Mouse (Mus musculus): ENCODE measurements around the gene Tenm3. TPM values are rescaled to one million over a fixed set of nuclear protein-coding genes. Genes with fewer than 3 reads are reported as not detected.

The Tenm3 gene
- polyA plus RNA-seq, 1 experiment from 2014 or later = 65.3 TPM

DNA sequence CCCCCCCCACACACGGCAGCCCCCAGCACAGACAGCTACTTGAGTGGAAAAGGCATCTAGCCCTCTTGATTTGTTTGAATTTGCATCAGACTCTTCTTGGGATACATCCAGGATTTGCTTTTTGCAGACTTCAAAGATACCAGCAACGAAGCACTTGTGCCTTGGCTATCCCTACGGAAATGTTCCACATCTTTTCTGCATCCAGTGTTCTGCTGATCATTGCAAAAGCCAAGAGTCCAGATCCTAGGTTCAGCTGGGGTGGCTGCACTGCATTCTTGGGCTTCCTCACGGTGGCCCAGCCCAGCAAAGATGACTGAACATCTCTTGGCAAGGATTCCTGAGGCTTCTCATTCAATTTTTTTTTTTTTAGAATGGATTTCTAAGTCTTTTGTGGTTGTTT, 275.1 kb downstream of the Tenm3 start:
- Histone ChIP-seq H3K4me3 (no peak overlapping the region), H3K9me3 (no peaks in the 10 kb centered on the region), H3K36me3 (no peaks in the 10 kb centered on the region), H3K4me1 (peaks cover 24% of the 10 kb centered on the region), H3K9ac (no peak overlapping the region), H3K27ac (peak overlapping the region; percentile 63; the same call in 1 of the 2 replicates), H3K4me2 (replicated peaks) (no peak overlapping the region), H3K27me3 (no peaks in the 10 kb centered on the region)
- 39% methylated on average over 4 of the region's 4 CpGs for WGBS
- ATAC-seq (ENCODE audit: insufficient number of reproducible peaks, insufficient read depth, low FRiP score, low TSS enrichment) = no peak

DNA sequence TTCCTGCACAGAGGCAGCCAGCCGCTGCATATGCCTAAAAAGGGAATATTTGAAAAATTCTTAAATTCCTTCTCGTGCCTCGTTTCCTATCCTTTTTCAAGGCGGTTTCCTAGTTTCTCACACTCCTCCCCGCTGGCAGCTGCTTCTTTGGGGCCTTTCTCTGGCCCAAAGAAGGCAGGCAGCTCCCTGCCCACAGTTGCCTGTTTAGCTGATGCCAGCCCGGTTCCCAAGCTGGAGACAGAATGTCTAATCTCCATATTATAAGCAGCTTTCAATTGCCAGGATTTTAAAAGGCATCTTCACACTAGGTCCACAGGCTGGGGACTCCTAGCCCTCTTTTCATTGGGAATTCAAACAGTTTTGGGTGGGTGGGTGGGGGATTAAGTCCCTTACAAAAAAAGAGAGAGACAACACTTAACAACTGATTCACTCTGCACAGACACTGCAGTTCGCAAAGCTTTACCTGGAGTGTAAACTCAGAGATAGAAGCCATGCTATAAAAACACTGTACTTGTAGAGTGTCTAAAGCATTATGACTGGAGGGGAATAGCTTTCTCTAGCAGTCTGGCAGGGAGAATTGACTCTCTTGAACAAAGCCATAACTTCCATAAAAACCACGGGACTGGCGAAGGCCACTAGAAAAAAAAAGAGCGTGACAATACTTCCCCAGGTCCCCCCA, 275.7 kb downstream of the Tenm3 start:
- H3K27ac ChIP-seq = peak overlapping the region; percentile 63
- no peak overlapping the region for H3K4me2 ChIP-seq (replicated peaks)
- H3K27me3 ChIP-seq = no peaks in the 10 kb centered on the region
- WGBS = 38% methylated on average over 10 of the region's 10 CpGs
- no peaks in the 10 kb centered on the region for H3K9me3 ChIP-seq
- H3K36me3 ChIP-seq = no peaks in the 10 kb centered on the region
- H3K9ac ChIP-seq = no peak overlapping the region
- no peak for ATAC-seq (ENCODE audit: insufficient number of reproducible peaks, insufficient read depth, low FRiP score, low TSS enrichment)
- H3K4me3 ChIP-seq = no peak overlapping the region
- H3K4me1 ChIP-seq = peaks cover 26% of the 10 kb centered on the region

GRCm38 (mm10) chr8:48560227-48560626, 283.5 kb downstream of the Tenm3 start:
- H3K4me1 ChIP-seq = peaks cover 2% of the 10 kb centered on the region; the same call in 1 of the 2 replicates
- H3K4me3 ChIP-seq = no peak overlapping the region
- ATAC-seq (ENCODE audit: insufficient number of reproducible peaks, insufficient read depth, low FRiP score, low TSS enrichment) = no peak
- no peaks in the 10 kb centered on the region for H3K36me3 ChIP-seq
- no peak overlapping the region for H3K4me2 ChIP-seq (replicated peaks)
- no peaks in the 10 kb centered on the region for H3K9me3 ChIP-seq
- H3K9ac ChIP-seq = no peak overlapping the region
- no peaks in the 10 kb centered on the region for H3K27me3 ChIP-seq
- WGBS = 61% methylated on average over 9 of the region's 9 CpGs
- H3K27ac ChIP-seq = no peak overlapping the region

DNA sequence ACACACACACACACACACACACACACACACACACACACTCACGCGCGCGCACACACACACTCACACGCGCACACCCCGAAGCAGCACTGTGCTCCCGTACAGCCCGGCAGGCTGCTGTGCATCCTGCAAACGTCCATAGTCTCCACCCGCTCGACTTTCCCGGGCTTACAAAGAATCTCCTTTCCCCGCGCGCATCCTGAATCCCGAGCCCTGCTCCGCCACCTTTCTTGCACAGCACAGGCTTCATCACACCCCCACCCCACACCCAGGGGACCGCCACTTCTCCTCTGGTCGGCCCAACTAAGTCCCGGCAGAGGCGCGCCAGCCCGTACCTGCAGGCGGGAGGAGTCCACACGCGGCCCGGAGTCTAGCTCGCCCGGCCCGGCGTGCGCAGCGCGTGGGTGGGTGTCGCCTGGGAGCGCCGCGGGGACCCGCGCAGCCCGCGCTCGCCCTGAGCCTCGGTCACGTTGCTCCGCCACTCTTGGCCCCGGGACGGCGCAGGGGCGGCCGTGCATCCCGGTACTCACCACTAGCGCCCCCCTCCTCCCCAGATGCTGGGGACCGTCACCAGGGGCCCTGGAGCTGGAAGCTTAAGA, 288.1 kb downstream of the Tenm3 start:
- Histone ChIP-seq H3K36me3 (no peaks in the 10 kb centered on the region), H3K9ac (peak overlapping the region; percentile 79), H3K4me2 (replicated peaks) (peak overlapping the region; percentile 65), H3K9me3 (no peaks in the 10 kb centered on the region), H3K27me3 (no peaks in the 10 kb centered on the region), H3K4me3 (peak overlapping the region; percentile 63), H3K27ac (peak overlapping the region; percentile 99), H3K4me1 (peaks cover 12% of the 10 kb centered on the region)
- WGBS = under 1% methylated on average over 55 of the region's 55 CpGs
- peak; percentile 84 for ATAC-seq (ENCODE audit: insufficient number of reproducible peaks, insufficient read depth, low FRiP score, low TSS enrichment)

GRCm38 (mm10) chr8:48554762-48555545, 288.8 kb downstream of the Tenm3 start:
- ATAC-seq (ENCODE audit: insufficient number of reproducible peaks, insufficient read depth, low FRiP score, low TSS enrichment) = peak; percentile 95
- peak overlapping the region; percentile 65 for H3K4me2 ChIP-seq (replicated peaks)
- peak overlapping the region; percentile 63 for H3K4me3 ChIP-seq
- H3K9ac ChIP-seq = peak overlapping the region; percentile 79
- H3K9me3 ChIP-seq = no peaks in the 10 kb centered on the region
- under 1% methylated on average over 83 of the region's 86 CpGs for WGBS
- H3K27ac ChIP-seq = peak overlapping the region; percentile 99
- peaks cover 19% of the 10 kb centered on the region for H3K4me1 ChIP-seq
- H3K27me3 ChIP-seq = no peaks in the 10 kb centered on the region
- H3K36me3 ChIP-seq = no peaks in the 10 kb centered on the region

GRCm38 (mm10) chr8:48553791-48554288, 289.9 kb downstream of the Tenm3 start:
- Histone ChIP-seq H3K36me3 (no peaks in the 10 kb centered on the region), H3K4me2 (replicated peaks) (peak overlapping the region; percentile 65), H3K4me3 (peak overlapping the region; percentile 63), H3K4me1 (peaks cover 20% of the 10 kb centered on the region), H3K9ac (peak overlapping the region; percentile 79), H3K27me3 (no peaks in the 10 kb centered on the region), H3K9me3 (no peaks in the 10 kb centered on the region), H3K27ac (peak overlapping the region; percentile 99)
- ATAC-seq (ENCODE audit: insufficient number of reproducible peaks, insufficient read depth, low FRiP score, low TSS enrichment) = no peak
- WGBS = under 1% methylated on average over 9 of the region's 9 CpGs

GRCm38 (mm10) chr8:48552306-48552705, 291.4 kb downstream of the Tenm3 start:
- Histone ChIP-seq H3K9me3 (no peaks in the 10 kb centered on the region), H3K27ac (no peak overlapping the region), H3K36me3 (peaks cover 3% of the 10 kb centered on the region; the same call in 1 of the 2 replicates), H3K4me1 (peaks cover 20% of the 10 kb centered on the region), H3K9ac (no peak overlapping the region), H3K27me3 (no peaks in the 10 kb centered on the region), H3K4me3 (no peak overlapping the region), H3K4me2 (replicated peaks) (peak overlapping the region; percentile 20)
- 23% methylated on average over 2 of the region's 2 CpGs for WGBS
- ATAC-seq (ENCODE audit: insufficient number of reproducible peaks, insufficient read depth, low FRiP score, low TSS enrichment) = no peak

DNA sequence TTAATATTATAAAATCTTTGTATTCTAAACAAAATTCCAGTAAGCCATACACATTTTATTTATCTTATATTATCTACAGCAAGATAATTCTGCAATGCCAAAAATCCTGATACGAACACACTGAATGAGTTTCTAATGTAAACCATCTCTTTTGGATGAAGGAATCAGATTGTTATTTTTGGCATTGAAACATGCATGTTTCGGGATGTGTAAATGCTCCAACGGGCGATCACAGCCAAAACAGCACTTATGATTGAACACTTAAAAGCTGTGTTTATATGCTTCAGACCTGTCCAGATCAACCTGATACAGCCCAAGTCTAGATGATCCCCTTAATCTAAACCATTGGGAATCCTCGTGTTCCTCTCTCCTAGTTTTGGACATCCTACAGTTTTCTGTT, 292.4 kb downstream of the Tenm3 start:
- Histone ChIP-seq H3K9me3 (no peaks in the 10 kb centered on the region), H3K9ac (no peak overlapping the region), H3K4me2 (replicated peaks) (peak overlapping the region; percentile 24), H3K36me3 (peaks cover 5% of the 10 kb centered on the region; the same call in 1 of the 2 replicates), H3K27me3 (no peaks in the 10 kb centered on the region), H3K27ac (no peak overlapping the region), H3K4me1 (peaks cover 23% of the 10 kb centered on the region), H3K4me3 (0 out of 2 replicates have a peak overlapping the region, but pooled peaks have one; percentile 1)
- ATAC-seq (ENCODE audit: insufficient number of reproducible peaks, insufficient read depth, low FRiP score, low TSS enrichment) = no peak
- 38% methylated on average over 5 of the region's 5 CpGs for WGBS

DNA sequence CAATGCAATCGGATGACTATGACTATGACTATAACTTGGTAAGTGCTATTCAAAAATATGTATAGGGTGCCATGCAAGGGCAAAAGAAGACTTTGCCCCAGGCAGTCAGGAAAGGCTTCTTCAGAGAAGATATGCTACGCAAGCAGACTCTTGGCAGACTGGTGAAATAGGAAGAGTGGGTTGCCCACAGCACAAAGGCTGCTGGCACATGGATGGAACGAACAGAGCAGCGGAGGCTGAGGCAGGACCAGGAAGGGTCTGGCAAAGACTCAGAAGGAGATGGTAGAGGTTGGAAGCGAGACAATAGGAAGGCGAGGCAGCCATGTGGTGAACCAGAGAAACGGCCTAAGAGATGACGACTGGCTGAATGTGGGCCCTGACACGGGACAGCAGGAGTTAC, 294.8 kb downstream of the Tenm3 start:
- ATAC-seq (ENCODE audit: insufficient number of reproducible peaks, insufficient read depth, low FRiP score, low TSS enrichment) = no peak
- Histone ChIP-seq H3K36me3 (peaks cover 5% of the 10 kb centered on the region; the same call in 1 of the 2 replicates), H3K4me3 (no peak overlapping the region), H3K4me1 (peaks cover 23% of the 10 kb centered on the region), H3K27ac (no peak overlapping the region), H3K4me2 (replicated peaks) (no peak overlapping the region), H3K9ac (no peak overlapping the region), H3K9me3 (no peaks in the 10 kb centered on the region), H3K27me3 (no peaks in the 10 kb centered on the region)
- 92% methylated on average over 9 of the region's 9 CpGs for WGBS

- H3K36me3 ChIP-seq = peaks cover 5% of the 10 kb centered on the region; the same call in 1 of the 2 replicates
Measured at GRCm38 (mm10) chr8:48545631-48546030, 298.1 kb downstream of the Tenm3 start.

GRCm38 (mm10) chr8:48544840-48545239, 298.9 kb downstream of the Tenm3 start:
- peaks cover 24% of the 10 kb centered on the region for H3K4me1 ChIP-seq
- no peak overlapping the region for H3K27ac ChIP-seq
- no peaks in the 10 kb centered on the region for H3K27me3 ChIP-seq
- no peaks in the 10 kb centered on the region for H3K9me3 ChIP-seq
- peaks cover 5% of the 10 kb centered on the region; the same call in 1 of the 2 replicates for H3K36me3 ChIP-seq
- WGBS = 80% methylated on average over 7 of the region's 7 CpGs
- no peak overlapping the region for H3K9ac ChIP-seq
- no peak overlapping the region for H3K4me3 ChIP-seq
- ATAC-seq (ENCODE audit: insufficient number of reproducible peaks, insufficient read depth, low FRiP score, low TSS enrichment) = no peak
- no peak overlapping the region for H3K4me2 ChIP-seq (replicated peaks)

More at GRCm38 (mm10) chr8:48545631-48546030, 298.1 kb downstream of the Tenm3 start:
- Histone ChIP-seq H3K4me1 (peaks cover 28% of the 10 kb centered on the region), H3K27ac (no peak overlapping the region), H3K9me3 (no peaks in the 10 kb centered on the region), H3K4me3 (no peak overlapping the region), H3K27me3 (no peaks in the 10 kb centered on the region), H3K9ac (no peak overlapping the region), H3K4me2 (replicated peaks) (no peak overlapping the region)
- ATAC-seq (ENCODE audit: insufficient number of reproducible peaks, insufficient read depth, low FRiP score, low TSS enrichment) = no peak
- WGBS = 76% methylated on average over 5 of the region's 5 CpGs
